Mouse (Mus musculus): ENCODE measurements at regions not wholly inside any gene's neighbourhood (a gene's known extent, or its start where the extent isn't known, plus 50 kb on each side); places are given as distances from the start of the nearest gene placed in this dataset.
A peak's percentile ranks its signal among the peaks of the same experiment; 100 is the strongest.

- no peak for DNase-seq (ENCODE audit: low spot score in 2 of 2)
Observed at GRCm38 (mm10) chr12:54396952-54397351, 193.3 kb upstream of the Egln3 start.

GRCm38 (mm10) chr12:54396341-54396740 lies 192.7 kb upstream of the Egln3 start:
- no peak for DNase-seq (ENCODE audit: low spot score in 2 of 2)

GRCm38 (mm10) chr12:54385401-54385800 lies 181.7 kb upstream of the Egln3 start:
- DNase-seq (ENCODE audit: low spot score in 2 of 2) = no peak

- no peak for DNase-seq (ENCODE audit: low spot score in 2 of 2)
Observed at GRCm38 (mm10) chr12:54384116-54384515, 180.5 kb upstream of the Egln3 start.

GRCm38 (mm10) chr12:54382965-54383364 lies 179.3 kb upstream of the Egln3 start:
- no peak for DNase-seq (ENCODE audit: low spot score in 2 of 2)

- no peak for DNase-seq (ENCODE audit: low spot score in 2 of 2)
Observed at GRCm38 (mm10) chr12:54382061-54382460, 178.4 kb upstream of the Egln3 start.

- DNase-seq (ENCODE audit: low spot score in 2 of 2) = no peak
Observed at GRCm38 (mm10) chr12:54380322-54380721, 176.7 kb upstream of the Egln3 start.

- DNase-seq (ENCODE audit: low spot score in 2 of 2) = no peak
Observed at GRCm38 (mm10) chr12:54378576-54378975, 174.9 kb upstream of the Egln3 start.

- no peak for DNase-seq (ENCODE audit: low spot score in 2 of 2)
Observed at GRCm38 (mm10) chr12:54374060-54374459, 170.4 kb upstream of the Egln3 start.

- DNase-seq (ENCODE audit: low spot score in 2 of 2) = no peak
Observed at GRCm38 (mm10) chr12:54369217-54369616, 165.6 kb upstream of the Egln3 start.

GRCm38 (mm10) chr12:54364381-54365095 lies 160.9 kb upstream of the Egln3 start:
- DNase-seq (ENCODE audit: low spot score in 2 of 2) = peak in 1 of 2 experiments; percentile 10

- no peak for DNase-seq (ENCODE audit: low spot score in 2 of 2)
Observed at GRCm38 (mm10) chr12:54361762-54362161, 158.1 kb upstream of the Egln3 start.

- no peak for DNase-seq (ENCODE audit: low spot score in 2 of 2)
Observed at GRCm38 (mm10) chr12:54354187-54354586, 150.5 kb upstream of the Egln3 start.

GRCm38 (mm10) chr12:54353694-54354093 lies 150.0 kb upstream of the Egln3 start:
- DNase-seq (ENCODE audit: low spot score in 2 of 2) = no peak

- peak; percentile 48 to 62 for DNase-seq (ENCODE audit: low spot score in 2 of 2)
Observed at GRCm38 (mm10) chr12:54352963-54353606, 149.4 kb upstream of the Egln3 start.

- DNase-seq (ENCODE audit: low spot score in 2 of 2) = peak in 1 of 2 experiments; percentile 11
Observed at GRCm38 (mm10) chr12:54350293-54350692, 146.6 kb upstream of the Egln3 start.

GRCm38 (mm10) chr12:54349403-54349802 lies 145.7 kb upstream of the Egln3 start:
- DNase-seq (ENCODE audit: low spot score in 2 of 2) = no peak

- no peak for DNase-seq (ENCODE audit: low spot score in 2 of 2)
Observed at GRCm38 (mm10) chr12:54343493-54343892, 139.8 kb upstream of the Egln3 start.

GRCm38 (mm10) chr12:54335509-54335908 lies 131.8 kb upstream of the Egln3 start:
- no peak for DNase-seq (ENCODE audit: low spot score in 2 of 2)

- DNase-seq (ENCODE audit: low spot score in 2 of 2) = peak; percentile 19 to 51
Observed at GRCm38 (mm10) chr12:54334491-54335132, 131.0 kb upstream of the Egln3 start.

GRCm38 (mm10) chr12:54333632-54334321 lies 130.1 kb upstream of the Egln3 start:
- no peak for DNase-seq (ENCODE audit: low spot score in 2 of 2)

- no peak for DNase-seq (ENCODE audit: low spot score in 2 of 2)
Observed at GRCm38 (mm10) chr12:54327483-54327882, 123.8 kb upstream of the Egln3 start.
